Comparison of ENCODE assay signal across 24 mouse cellular contexts in the genomic region with DNA sequence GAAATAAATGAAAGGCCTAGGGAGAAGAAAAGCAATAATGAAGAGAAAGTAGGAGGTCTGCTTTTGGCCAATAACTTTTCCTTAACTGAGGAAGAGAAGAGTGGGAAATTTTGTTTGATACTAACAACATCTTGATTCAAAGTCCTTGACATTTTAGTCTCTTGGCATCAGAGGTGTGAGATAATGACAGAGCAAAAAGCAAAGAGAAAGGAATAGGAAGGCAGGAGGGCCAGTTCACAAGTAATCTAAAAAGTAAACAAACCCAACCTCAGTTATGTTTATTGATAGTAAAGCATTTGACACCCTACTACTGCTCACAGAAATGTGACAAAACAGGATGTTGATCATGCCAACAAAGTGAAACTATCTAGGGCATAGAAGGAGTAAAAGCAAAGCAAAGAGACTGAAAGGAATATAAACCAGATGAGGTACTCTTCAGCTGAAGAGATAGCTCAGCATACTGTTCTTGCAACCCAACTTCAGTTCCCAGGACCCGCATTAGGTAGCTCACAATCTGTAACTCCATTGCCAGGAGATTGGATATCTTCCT. TPM values are rescaled to one million over a fixed set of nuclear protein-coding genes. Genes with fewer than 3 reads are reported as not detected.
DNase-seq lines count a peak whose midpoint lies in the region; ATAC-seq and TF ChIP-seq lines count a peak whose summit lies in the region.
"Had no signal": no experiment of that assay in that cellular context is flagged by ENCODE, and none has a peak within 500 bp of the region (broad histone marks: within the 10 kb centered on the region; RNA-seq: fewer than 3 reads in every experiment).

No protein-coding gene starts in this region.

- no peak overlapping the region for H3K9ac ChIP-seq in heart, adult 2 months (ENCODE audit: low read depth, low read length)
- no peak overlapping the region for H3K9ac ChIP-seq in forebrain, embryonic 14.5 days (ENCODE audit: low read length)
- H3K9ac ChIP-seq: forebrain, postnatal 0 days; hindbrain, embryonic 15.5 days; limb, embryonic 15.5 days; liver, embryonic 15.5 days; neural tube, embryonic 13.5 days had no signal

- ATAC-seq in activated CD4-positive, CD25-positive, alpha-beta regulatory T cell, adult 4 months: peak; percentile 94
- ATAC-seq in megakaryocyte progenitor cell, adult 5-6 weeks (replicated peaks; ENCODE audit: poor library complexity): peak; percentile 27
- ATAC-seq in forebrain, embryonic 14.5 days: no peak
- ATAC-seq: forebrain, postnatal 0 days; intestine, embryonic 16.5 days had no signal

- peaks cover 5% of the 10 kb centered on the region for H3K4me1 ChIP-seq in heart, adult 2 months (ENCODE audit: control insufficient read depth, insufficient read depth, low read length)
- H3K4me1 ChIP-seq in heart, embryonic 10.5 days: no peaks in the 10 kb centered on the region
- no peaks in the 10 kb centered on the region for H3K4me1 ChIP-seq in forebrain, embryonic 14.5 days (ENCODE audit: control insufficient read depth, insufficient read depth, low read length)
- H3K4me1 ChIP-seq: hindbrain, embryonic 15.5 days; limb, embryonic 15.5 days; neural tube, embryonic 13.5 days had no signal

- TF ChIP-seq POLR2A in heart, adult 2 months (IDR thresholded peaks at IDR 0.05; ENCODE audit: insufficient read depth, low read depth, low read length): no peak

- DNase-seq in heart, adult 2 months: no peak
- no peak for DNase-seq in heart, embryonic 10.5 days (ENCODE audit: low spot score)
- peak; percentile 64 for DNase-seq in CD4-positive, CD25-positive, alpha-beta regulatory T cell, adult 2 months (ENCODE audit: low read depth, low spot score)
- no peak for DNase-seq in forebrain, embryonic 14.5 days (ENCODE audit: low spot score)
- no peak for DNase-seq in left cerebral cortex, adult 2 months (ENCODE audit: extremely low spot score in 1 of 2, low spot score in 2 of 2)
- DNase-seq in left cerebral cortex, postnatal 10 days (ENCODE audit: extremely low spot score in 1 of 2, low spot score in 2 of 2): no peak
- DNase-seq: cerebellum, adult 11 months; cerebellum, postnatal 10 days; forebrain, postnatal 0 days; layer of hippocampus, adult 9-11 months; left cerebral cortex, postnatal 4 days; midbrain, embryonic 14.5 days; right cerebral cortex, adult 18-20 months; right cerebral cortex, postnatal 4 days; thymus, adult 2 months had no signal

- TF ChIP-seq CTCF in heart, adult 2 months (IDR thresholded peaks at IDR 0.05): no peak
- no peak for TF ChIP-seq CTCF in left cerebral cortex, adult 2 months (IDR thresholded peaks at IDR 0.05)

- no peak overlapping the region for H3K4me3 ChIP-seq in heart, adult 2 months
- no peak overlapping the region for H3K4me3 ChIP-seq in heart, embryonic 10.5 days
- H3K4me3 ChIP-seq in forebrain, embryonic 14.5 days (ENCODE audit: low read depth, low read length): no peak overlapping the region
- H3K4me3 ChIP-seq in left cerebral cortex, adult 2 months: no peak overlapping the region
- H3K4me3 ChIP-seq: hindbrain, embryonic 15.5 days; limb, embryonic 15.5 days; liver, embryonic 15.5 days; neural tube, embryonic 13.5 days had no signal

- H3K27ac ChIP-seq in heart, adult 2 months: peak overlapping the region; percentile 34
- no peak overlapping the region for H3K27ac ChIP-seq in heart, embryonic 10.5 days
- H3K27ac ChIP-seq in forebrain, embryonic 14.5 days (ENCODE audit: low read depth, low read length): no peak overlapping the region
- H3K27ac ChIP-seq in left cerebral cortex, adult 2 months: no peak overlapping the region
- H3K27ac ChIP-seq: hindbrain, embryonic 15.5 days; kidney, postnatal 0 days; limb, embryonic 15.5 days; liver, embryonic 15.5 days; neural tube, embryonic 13.5 days had no signal

- no peaks in the 10 kb centered on the region for H3K27me3 ChIP-seq in heart, adult 2 months (ENCODE audit: control insufficient read depth, insufficient read depth, low read length)
- no peaks in the 10 kb centered on the region for H3K27me3 ChIP-seq in heart, embryonic 10.5 days (ENCODE audit: insufficient read depth, poor library complexity, severe bottlenecking)
- no peaks in the 10 kb centered on the region for H3K27me3 ChIP-seq in forebrain, embryonic 14.5 days (replicated peaks; ENCODE audit: control insufficient read depth, insufficient read depth, low read length)
- H3K27me3 ChIP-seq: hindbrain, embryonic 15.5 days; limb, embryonic 15.5 days; liver, embryonic 15.5 days; neural tube, embryonic 13.5 days had no signal

- peaks cover 7% of the 10 kb centered on the region for H3K36me3 ChIP-seq in heart, adult 2 months (ENCODE audit: control insufficient read depth, insufficient read depth, low read length)
- no peaks in the 10 kb centered on the region for H3K36me3 ChIP-seq in heart, embryonic 10.5 days
- H3K36me3 ChIP-seq in forebrain, embryonic 14.5 days (ENCODE audit: control insufficient read depth, insufficient read depth, low read length): no peaks in the 10 kb centered on the region
- H3K36me3 ChIP-seq: hindbrain, embryonic 15.5 days; limb, embryonic 15.5 days; liver, embryonic 15.5 days; neural tube, embryonic 13.5 days had no signal

- intact Hi-C loops in heart, adult 2 months (cut with DNase I): no loop called here
- intact Hi-C loops in left cerebral cortex, adult 2 months (cut with DNase I): no loop called here
- intact Hi-C loops in left cerebral cortex, postnatal 10 days (cut with DNase I): no loop called here

- H3K9me3 ChIP-seq in heart, embryonic 10.5 days: no peaks in the 10 kb centered on the region
- H3K9me3 ChIP-seq in forebrain, embryonic 14.5 days (replicated peaks; ENCODE audit: control insufficient read depth, low read length): no peaks in the 10 kb centered on the region
- H3K9me3 ChIP-seq: hindbrain, embryonic 15.5 days; limb, embryonic 15.5 days; liver, embryonic 15.5 days; neural tube, embryonic 13.5 days had no signal

- 48% methylated on average over 1 of the region's 1 CpGs for WGBS in heart, adult 2 months
- WGBS in heart, embryonic 10.5 days: 42% methylated on average over 1 of the region's 1 CpGs
- 81% methylated on average over 1 of the region's 1 CpGs for WGBS in forebrain, embryonic 14.5 days

- peaks cover 7% of the 10 kb centered on the region for H3K79me2 ChIP-seq in heart, adult 2 months (replicated peaks; ENCODE audit: control insufficient read depth, insufficient read depth, low read length)

- TF ChIP-seq EP300 in heart, adult 2 months (IDR thresholded peaks at IDR 0.05; ENCODE audit: insufficient read depth, low read depth, low read length): no peak

- H3K4me2 ChIP-seq in forebrain, embryonic 14.5 days (ENCODE audit: low read length): no peak overlapping the region
- H3K4me2 ChIP-seq: heart, embryonic 11.5 days; hindbrain, embryonic 15.5 days; limb, embryonic 15.5 days; liver, embryonic 15.5 days; neural tube, embryonic 13.5 days had no signal

RNA-seq across cellular contexts. Expression of a gene that starts 15.4 kb away (rescaled TPM):
- 10 to 100 TPM in 1 of 2 experiments, 1 to 10 TPM in 1; 7.2 to 10.6 TPM for total RNA-seq in heart, adult 2 months (2021)
- 1.3 and 2.9 TPM in 2 replicates for polyA plus RNA-seq in heart, adult 2 months (2012; rRNA removed)
- 6.6 and 7.0 TPM in 2 replicates for polyA plus RNA-seq in heart, embryonic 10.5 days (2016; fragmentation: Nextera tagmentation; extraction: Ambion mirVana)
- 1 to 10 TPM; 8.9 to 9.8 TPM for polyA plus RNA-seq in activated CD4-positive, CD25-positive, alpha-beta regulatory T cell, adult 4 months (2017; shearing (Covaris generic))
- total RNA-seq in megakaryocyte progenitor cell, adult 5-6 weeks (2015): 28.5 and 29.3 TPM in 2 replicates
- 12.6 and 19.9 TPM in 2 replicates for total RNA-seq in megakaryocyte progenitor cell, adult 5-6 weeks (2017)
- 6.5 and 7.8 TPM in 2 replicates for polyA plus RNA-seq in forebrain, embryonic 14.5 days (2014; fragmentation: Nextera tagmentation; extraction: Ambion mirVana)
- total RNA-seq in left cerebral cortex, adult 2 months (2021): 10 to 100 TPM; 16.8 to 17.7 TPM
- total RNA-seq in left cerebral cortex, postnatal 10 days (2021): 10 to 100 TPM; 13.1 to 14.4 TPM

RNA-seq across cellular contexts. Expression of a gene that starts 15.7 kb away (rescaled TPM):
- total RNA-seq in heart, adult 2 months (2021): 10 to 100 TPM; 37.1 to 37.4 TPM
- polyA plus RNA-seq in heart, adult 2 months (2012; rRNA removed): 7.9 and 17.9 TPM in 2 replicates
- polyA plus RNA-seq in heart, embryonic 10.5 days (2016; fragmentation: Nextera tagmentation; extraction: Ambion mirVana): 63.7 and 67.6 TPM in 2 replicates
- polyA plus RNA-seq in activated CD4-positive, CD25-positive, alpha-beta regulatory T cell, adult 4 months (2017; shearing (Covaris generic)): 10 to 100 TPM; 45.1 to 53.3 TPM
- 119 and 134 TPM in 2 replicates for total RNA-seq in megakaryocyte progenitor cell, adult 5-6 weeks (2015)
- 81.9 and 107 TPM in 2 replicates for total RNA-seq in megakaryocyte progenitor cell, adult 5-6 weeks (2017)
- 79.1 and 104 TPM in 2 replicates for polyA plus RNA-seq in forebrain, embryonic 14.5 days (2014; fragmentation: Nextera tagmentation; extraction: Ambion mirVana)
- total RNA-seq in left cerebral cortex, adult 2 months (2021): 10 to 100 TPM; 55.6 to 60.0 TPM
- 10 to 100 TPM; 53.6 to 58.1 TPM for total RNA-seq in left cerebral cortex, postnatal 10 days (2021)
